Mouse (Mus musculus) stomach, postnatal 0 days (tissue): ENCODE results near the gene Stard7.

Source experiments
- CTCF ChIP-seq: IDR thresholded peaks from 2 replicates; pipeline ENCODE4 v1.5.1; 2016; ENCODE audit warnings: antibody characterized with exemption, low read depth, mild to moderate bottlenecking, moderate library complexity
- EP300 ChIP-seq: optimal IDR thresholded peaks from 2 replicates; pipeline ENCODE3; 2016; ENCODE audit warnings: antibody characterized with exemption

DNA sequence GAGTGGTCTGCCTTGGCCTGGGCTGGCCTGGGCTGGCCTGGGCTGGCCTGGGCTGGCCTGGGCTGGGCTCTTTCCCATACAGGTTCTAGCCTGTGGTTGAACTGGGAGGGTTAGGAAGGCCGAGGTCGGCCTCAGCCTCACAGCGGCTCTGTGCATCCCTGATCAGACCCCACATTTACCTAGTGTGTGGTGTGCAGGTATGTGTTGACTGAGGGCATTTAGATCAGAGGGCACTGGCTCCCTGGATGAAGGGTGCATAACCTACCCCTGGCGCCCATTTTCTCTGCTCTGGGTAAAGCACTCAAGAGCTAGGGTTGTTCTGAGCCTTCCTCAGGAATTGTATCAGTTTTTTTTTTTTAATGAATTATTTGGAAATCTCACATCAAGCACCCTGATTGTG, 68.4 kb downstream of the Stard7 start, which contains the start of gene Astl:
- TF ChIP-seq CTCF (no peak), EP300 (no peak)
